Mouse (Mus musculus) myocyte (in vitro differentiated cells): ENCODE measurements around the gene Usp22.

Experiments
- CEBPB ChIP-seq: IDR thresholded peaks from 2 replicates; pipeline ENCODE4 v1.6.1; 2011; ENCODE audit warnings: mild to moderate bottlenecking, moderate library complexity; ENCODE audit not compliant: poor library complexity, insufficient read depth, severe bottlenecking
- MAX ChIP-seq: IDR thresholded peaks from one replicate; pipeline ENCODE4 v1.6.1; 2011; ENCODE audit warnings: low read depth, mild to moderate bottlenecking, control low read depth
- MYOD1 ChIP-seq, 3 experiments: IDR thresholded peaks; one replicate each; pipeline ENCODE4 v1.6.1; 2011; ENCODE audit warnings: control low read depth in 2 of 3, low read depth in 2 of 3, mild to moderate bottlenecking in 2 of 3, moderate library complexity in 1 of 3; ENCODE audit not compliant: insufficient read length in 2 of 3, control insufficient read depth in 1 of 3
- MYOG ChIP-seq, 3 experiments: IDR thresholded peaks; one replicate each; pipeline ENCODE4 v1.6.1; 2011; ENCODE audit warnings: control low read depth in 2 of 3, low read depth in 2 of 3, mild to moderate bottlenecking in 2 of 3; ENCODE audit not compliant: insufficient read length in 2 of 3, control insufficient read depth in 1 of 3, insufficient read depth in 1 of 3
- POLR2A ChIP-seq: IDR thresholded peaks from one replicate; pipeline ENCODE4 v1.6.1; 2011; ENCODE audit warnings: low read depth, mild to moderate bottlenecking, control low read depth, moderate library complexity; ENCODE audit not compliant: insufficient read length
- POLR2AphosphoS2 ChIP-seq: IDR thresholded peaks from one replicate; pipeline ENCODE4 v1.6.1; 2011; ENCODE audit warnings: low read depth, control low read depth; ENCODE audit not compliant: insufficient read length
- REST ChIP-seq: IDR thresholded peaks from one replicate; pipeline ENCODE4 v1.6.1; 2011; ENCODE audit warnings: mild to moderate bottlenecking, control low read depth, moderate library complexity; ENCODE audit not compliant: insufficient read depth, insufficient read length
- TCF12 ChIP-seq: IDR thresholded peaks from one replicate; pipeline ENCODE4 v1.6.1; 2011; ENCODE audit warnings: mild to moderate bottlenecking, control low read depth; ENCODE audit not compliant: poor library complexity, insufficient read depth, severe bottlenecking
- USF1 ChIP-seq: IDR thresholded peaks from one replicate; pipeline ENCODE4 v1.6.1; 2011; ENCODE audit warnings: low read depth, mild to moderate bottlenecking, control low read depth, moderate library complexity

GRCm38 (mm10) chr11:61122769-61123288 lies 52.0 kb downstream of the Usp22 start:
- no peak for TF ChIP-seq POLR2A
- TF ChIP-seq MYOG (IDR thresholded peaks at IDR 0.05; ENCODE audit: control insufficient read depth in 1 of 3, insufficient read depth in 1 of 3, insufficient read length in 2 of 3, low read depth in 2 of 3) = no peak
- no peak for TF ChIP-seq TCF12
- no peak for TF ChIP-seq USF1
- no peak for TF ChIP-seq CEBPB
- TF ChIP-seq REST = no peak
- no peak for TF ChIP-seq MYOD1 (IDR thresholded peaks at IDR 0.05; ENCODE audit: control insufficient read depth in 1 of 3, insufficient read length in 2 of 3, low read depth in 2 of 3)
- TF ChIP-seq POLR2AphosphoS2 = no peak
- no peak for TF ChIP-seq MAX
